Mouse (Mus musculus) midbrain, embryonic 14.5 days (tissue): ENCODE data around the gene Ripor2. TPM values are rescaled to one million over a fixed set of nuclear protein-coding genes. Genes with fewer than 3 reads are reported as not detected.

Source experiments
- ATAC-seq: fragments of 200-750 bp; cut with Nextera tagmentation; 2 replicates; pipeline ENCODE4 v1.8.0; 2017; ENCODE audit warnings: moderate number of reproducible peaks, moderate library complexity; ENCODE audit not compliant: low FRiP score, low TSS enrichment
- DNase-seq: peaks from one replicate; pipeline ENCODE4 v3.0.0-alpha.2; 2015
- H3K27ac ChIP-seq: fragments of 300-500 bp; sonication (generic); replicated peaks from 2 replicates; pipeline ENCODE4 v1.5.1; 2014; ENCODE audit warnings: mild to moderate bottlenecking, low read depth, low read length, moderate library complexity
- H3K27me3 ChIP-seq: fragments of 300-500 bp; sonication (generic); 2 replicates; pipeline ENCODE4 v1.6.1; 2014; ENCODE audit warnings: low read length, control low read depth, mixed read lengths; ENCODE audit not compliant: control insufficient read depth, insufficient read depth
- H3K36me3 ChIP-seq: fragments of 300-500 bp; sonication (generic); 2 replicates; pipeline ENCODE4 v1.6.1; 2014; ENCODE audit warnings: low read length, control low read depth; ENCODE audit not compliant: control insufficient read depth, insufficient read depth
- H3K4me1 ChIP-seq: fragments of 300-500 bp; sonication (generic); 2 replicates; pipeline ENCODE4 v1.6.1; 2014; ENCODE audit warnings: mild to moderate bottlenecking, antibody characterized with exemption, low read length, control low read depth; ENCODE audit not compliant: control insufficient read depth, insufficient read depth
- H3K4me2 ChIP-seq: fragments of 300-500 bp; sonication (generic); 2 replicates; pipeline ENCODE4 v1.6.1; 2014; ENCODE audit warnings: mild to moderate bottlenecking, low read length, moderate library complexity
- H3K4me3 ChIP-seq: fragments of 300-500 bp; sonication (generic); replicated peaks from 2 replicates; pipeline ENCODE4 v1.5.1; 2014; ENCODE audit warnings: low read depth, low read length
- H3K9ac ChIP-seq: fragments of 300-500 bp; sonication (generic); replicated peaks from 2 replicates; pipeline ENCODE4 v1.6.1; 2014; ENCODE audit warnings: mild to moderate bottlenecking, low read length, moderate library complexity
- H3K9me3 ChIP-seq: fragments of 300-500 bp; sonication (generic); 2 replicates; pipeline ENCODE4 v1.6.1; 2016; ENCODE audit warnings: low read length, control low read depth, mixed read lengths; ENCODE audit not compliant: control insufficient read depth
- WGBS: fragments of 180-500 bp; shearing (Covaris S2); extraction: QIAGEN DNeasy Blood & Tissue Kit; methylation state at CpG from one replicate; pipeline ENCODE4 v1.1.7; 2014; 5-methylcytosine and 5-hydroxymethylcytosine counted together
- polyA plus RNA-seq: library from polyadenylated mRNA; unstranded; fragments of >200 nt; fragmentation: Nextera tagmentation; extraction: Ambion mirVana; gene quantifications from 2 replicates; pipeline ENCODE4 v1.2.1, GENCODE M21; 2014

The Ripor2 gene
- polyA plus RNA-seq, 1 experiment from 2014 or later: 33.4 TPM

DNA sequence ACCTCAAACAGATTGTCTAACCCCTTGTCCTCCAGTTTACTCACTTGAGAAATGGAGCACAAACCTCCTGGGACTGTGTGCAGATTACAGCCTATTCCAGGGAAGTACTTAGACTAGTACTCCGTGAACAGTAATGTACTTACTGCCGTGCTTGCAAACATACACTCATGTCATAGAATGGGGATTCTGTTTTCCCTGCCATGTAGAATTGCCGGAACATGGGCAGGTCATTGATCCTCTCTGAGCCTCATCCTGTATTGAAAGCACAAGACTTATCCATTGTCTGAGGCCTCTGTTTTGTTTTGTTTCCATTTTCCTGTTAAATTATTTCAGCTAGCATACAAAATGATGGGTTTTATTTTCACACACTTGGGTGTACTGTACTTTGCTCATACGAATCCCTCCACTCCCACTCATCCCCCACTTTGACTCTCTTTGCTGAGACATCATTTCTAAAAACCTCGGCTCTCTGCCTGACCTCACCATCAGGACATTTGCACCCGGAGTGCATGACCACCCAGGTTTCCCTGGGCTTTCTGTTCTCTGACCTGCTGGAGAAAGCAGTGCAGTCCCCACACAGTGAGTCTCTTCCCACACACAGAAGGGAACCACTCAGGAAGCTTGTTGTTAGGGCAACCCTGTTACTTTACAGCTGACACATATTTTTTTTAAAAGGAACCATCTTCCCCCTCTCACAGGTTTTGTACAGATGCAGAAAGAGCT lies 35.2 kb downstream of the Ripor2 start:
- Histone ChIP-seq H3K9me3 (no peaks in the 10 kb centered on the region), H3K27me3 (no peaks in the 10 kb centered on the region), H3K4me1 (peaks cover 3% of the 10 kb centered on the region; the same call in 1 of the 2 replicates), H3K4me3 (no peak overlapping the region), H3K27ac (no peak overlapping the region), H3K9ac (no peak overlapping the region), H3K36me3 (no peaks in the 10 kb centered on the region), H3K4me2 (no peak overlapping the region)
- DNase-seq (no peak), ATAC-seq (no peak)
- 56% methylated on average over 6 of the region's 6 CpGs for WGBS

GRCm38 (mm10) chr13:24617799-24618130 lies 35.8 kb downstream of the Ripor2 start:
- no peaks in the 10 kb centered on the region for H3K36me3 ChIP-seq
- 77% methylated on average over 2 of the region's 2 CpGs for WGBS
- no peak for DNase-seq

DNA sequence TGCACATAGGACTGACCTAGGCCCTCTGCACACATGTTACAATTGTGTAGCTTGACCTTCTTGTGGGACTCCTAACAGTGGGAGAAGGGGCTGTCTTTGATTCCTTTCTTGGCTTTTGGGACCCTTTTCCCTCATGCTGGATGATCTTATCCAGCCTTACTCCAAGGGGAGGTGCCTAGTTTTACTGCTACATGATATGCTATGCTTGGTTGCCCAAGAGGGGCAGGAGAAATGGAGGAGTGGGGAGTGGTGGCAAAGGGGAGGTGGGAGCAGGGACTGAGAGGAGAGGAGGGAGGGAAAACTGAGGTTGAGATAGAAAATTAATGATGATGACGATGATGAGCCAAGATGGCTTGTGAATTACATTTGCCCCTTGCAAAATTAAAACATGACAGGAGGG lies 37.7 kb downstream of the Ripor2 start:
- Histone ChIP-seq H3K4me1 (peaks cover 3% of the 10 kb centered on the region; the same call in 1 of the 2 replicates), H3K9ac (no peak overlapping the region), H3K27me3 (no peaks in the 10 kb centered on the region), H3K27ac (no peak overlapping the region), H3K4me2 (no peak overlapping the region), H3K4me3 (no peak overlapping the region), H3K36me3 (no peaks in the 10 kb centered on the region), H3K9me3 (no peaks in the 10 kb centered on the region)
- no peak for ATAC-seq
- WGBS: 88% methylated on average over 1 of the region's 1 CpGs
- DNase-seq: no peak

More at GRCm38 (mm10) chr13:24617799-24618130, 35.8 kb downstream of the Ripor2 start:
- no peak for ATAC-seq
- H3K27ac ChIP-seq: no peak overlapping the region
- no peaks in the 10 kb centered on the region for H3K27me3 ChIP-seq
- H3K9me3 ChIP-seq: no peaks in the 10 kb centered on the region
- no peak overlapping the region for H3K4me2 ChIP-seq
- no peak overlapping the region for H3K4me3 ChIP-seq
- H3K4me1 ChIP-seq: peaks cover 3% of the 10 kb centered on the region; the same call in 1 of the 2 replicates
- no peak overlapping the region for H3K9ac ChIP-seq

- Histone ChIP-seq H3K9me3 (no peaks in the 10 kb centered on the region), H3K4me2 (no peak overlapping the region), H3K27ac (no peak overlapping the region), H3K4me1 (peaks cover 3% of the 10 kb centered on the region; the same call in 1 of the 2 replicates), H3K9ac (no peak overlapping the region), H3K27me3 (no peaks in the 10 kb centered on the region), H3K4me3 (no peak overlapping the region), H3K36me3 (no peaks in the 10 kb centered on the region)
- 75% methylated on average over 6 of the region's 6 CpGs for WGBS
- no peak for DNase-seq
- no peak for ATAC-seq
Measured at GRCm38 (mm10) chr13:24620439-24620838, 38.5 kb downstream of the Ripor2 start.

GRCm38 (mm10) chr13:24623631-24624030 lies 41.6 kb downstream of the Ripor2 start:
- ATAC-seq (no peak), DNase-seq (no peak)
- no peaks in the 10 kb centered on the region for H3K9me3 ChIP-seq
- H3K27me3 ChIP-seq: no peaks in the 10 kb centered on the region
- no peaks in the 10 kb centered on the region for H3K36me3 ChIP-seq
- 91% methylated on average over 4 of the region's 4 CpGs for WGBS
- no peak overlapping the region for H3K4me2 ChIP-seq
- peaks cover 7% of the 10 kb centered on the region for H3K4me1 ChIP-seq
- H3K4me3 ChIP-seq: no peak overlapping the region
- no peak overlapping the region for H3K27ac ChIP-seq
- H3K9ac ChIP-seq: no peak overlapping the region

DNA sequence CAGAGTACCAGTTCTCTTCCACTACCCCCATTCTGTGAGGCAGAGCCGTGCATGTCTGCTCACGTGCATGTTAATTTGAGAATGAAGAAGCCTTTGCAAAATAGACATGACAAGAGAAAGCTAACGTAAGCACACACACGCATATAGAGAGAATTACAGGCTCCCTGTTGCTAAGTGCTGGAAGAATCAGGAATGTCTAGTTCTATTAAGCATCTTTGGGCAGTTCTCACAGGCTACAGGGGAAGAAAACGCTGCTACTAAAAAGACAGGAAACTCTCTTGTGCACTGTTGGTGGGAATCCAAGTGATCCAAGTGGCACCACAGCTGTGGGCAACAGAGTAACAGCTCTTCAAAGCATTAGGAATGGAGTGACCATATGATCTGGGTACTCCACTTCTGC lies 43.1 kb downstream of the Ripor2 start:
- H3K4me2 ChIP-seq: no peak overlapping the region

GRCm38 (mm10) chr13:24626698-24627436 lies 44.9 kb downstream of the Ripor2 start:
- Histone ChIP-seq H3K4me2 (no peak overlapping the region), H3K4me1 (peaks cover 27% of the 10 kb centered on the region), H3K9ac (no peak overlapping the region), H3K27me3 (no peaks in the 10 kb centered on the region), H3K9me3 (no peaks in the 10 kb centered on the region), H3K27ac (no peak overlapping the region), H3K4me3 (no peak overlapping the region), H3K36me3 (no peaks in the 10 kb centered on the region)
- DNase-seq: no peak
- no peak for ATAC-seq
- 92% methylated on average over 6 of the region's 6 CpGs for WGBS

More for the DNA sequence above, 43.1 kb downstream of the Ripor2 start:
- DNase-seq: peak; percentile 47
- no peaks in the 10 kb centered on the region for H3K9me3 ChIP-seq
- WGBS: 5% methylated on average over 5 of the region's 5 CpGs
- no peak overlapping the region for H3K9ac ChIP-seq
- ATAC-seq: no peak; the same call in 1 of the 2 replicates
- peak overlapping the region; percentile 22; the same call in 1 of the 2 replicates for H3K27ac ChIP-seq
- H3K4me3 ChIP-seq: no peak overlapping the region
- H3K36me3 ChIP-seq: no peaks in the 10 kb centered on the region
- H3K4me1 ChIP-seq: peaks cover 20% of the 10 kb centered on the region
- no peaks in the 10 kb centered on the region for H3K27me3 ChIP-seq

DNA sequence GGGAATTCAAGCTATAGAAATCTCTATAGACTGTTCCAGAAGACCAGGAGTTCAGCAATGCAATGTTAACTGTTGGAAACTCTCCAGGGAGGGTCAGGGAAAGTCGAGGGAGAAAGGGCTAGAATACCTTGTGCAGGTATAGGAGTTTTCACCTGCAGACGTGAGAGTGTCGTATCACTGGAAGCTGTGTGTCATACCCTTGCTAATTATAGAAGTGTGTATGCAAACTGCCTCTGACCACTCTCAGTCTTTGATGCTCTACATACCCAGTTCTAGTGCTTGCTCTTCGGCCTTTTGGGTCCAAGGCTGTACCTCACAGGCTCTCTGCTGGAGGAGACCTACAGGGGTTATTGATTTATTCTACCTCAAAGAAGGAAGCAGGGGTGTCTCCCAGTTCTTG lies 46.2 kb downstream of the Ripor2 start:
- Histone ChIP-seq H3K4me1 (peaks cover 30% of the 10 kb centered on the region), H3K27ac (peak overlapping the region; percentile 79), H3K9me3 (no peaks in the 10 kb centered on the region), H3K36me3 (no peaks in the 10 kb centered on the region), H3K27me3 (no peaks in the 10 kb centered on the region), H3K4me2 (no peak overlapping the region), H3K4me3 (no peak overlapping the region), H3K9ac (no peak overlapping the region)
- 90% methylated on average over 4 of the region's 4 CpGs for WGBS
- no peak for DNase-seq
- no peak for ATAC-seq
